Mouse (Mus musculus) hindbrain, postnatal 0 days (tissue): ENCODE results near the gene Gstm5. TPM values are rescaled to one million over a fixed set of nuclear protein-coding genes. Genes with fewer than 3 reads are reported as not detected.

Source experiments
- ATAC-seq: fragments of 200-750 bp; cut with Nextera tagmentation; 2 replicates; pipeline ENCODE4 v1.8.0; 2017; ENCODE audit warnings: mild to moderate bottlenecking, moderate TSS enrichment, moderate library complexity
- DNase-seq: peaks from one replicate; pipeline ENCODE4 v3.0.0-alpha.2; 2015; ENCODE audit warnings: low spot score
- H3K27ac ChIP-seq: fragments of 300-500 bp; sonication (generic); 2 replicates; pipeline ENCODE4 v1.5.1; 2014; ENCODE audit warnings: mild to moderate bottlenecking
- H3K27me3 ChIP-seq: fragments of 300-500 bp; sonication (generic); 2 replicates; pipeline ENCODE4 v1.6.1; 2014; ENCODE audit warnings: low read length, mixed read lengths; ENCODE audit not compliant: insufficient read depth
- H3K36me3 ChIP-seq: fragments of 300-500 bp; sonication (generic); 2 replicates; pipeline ENCODE4 v1.6.1; 2014; ENCODE audit warnings: low read length, mixed read lengths; ENCODE audit not compliant: insufficient read depth
- H3K4me1 ChIP-seq: fragments of 300-500 bp; sonication (generic); 2 replicates; pipeline ENCODE4 v1.6.1; 2014; ENCODE audit warnings: antibody characterized with exemption, low read length, mixed read lengths; ENCODE audit not compliant: insufficient read depth
- H3K4me2 ChIP-seq: fragments of 300-500 bp; sonication (generic); 2 replicates; pipeline ENCODE4 v1.6.1; 2014; ENCODE audit warnings: low read depth, mild to moderate bottlenecking, low read length, moderate library complexity, mixed read lengths
- H3K4me3 ChIP-seq: fragments of 300-500 bp; sonication (generic); 2 replicates; pipeline ENCODE4 v1.5.1; 2014; ENCODE audit warnings: low read length
- H3K9ac ChIP-seq: fragments of 300-500 bp; sonication (generic); replicated peaks from 2 replicates; pipeline ENCODE4 v1.6.1; 2014; ENCODE audit warnings: mild to moderate bottlenecking, low read length, moderate library complexity, mixed read lengths
- H3K9me3 ChIP-seq: fragments of 300-500 bp; sonication (generic); 2 replicates; pipeline ENCODE4 v1.6.1; 2016; ENCODE audit warnings: low read length, mixed read lengths
- CTCF ChIP-seq: IDR thresholded peaks from 2 replicates; pipeline ENCODE4 v1.5.1; 2016; ENCODE audit warnings: antibody characterized with exemption, control low read depth, low read depth
- WGBS: fragments of 180-500 bp; shearing (Covaris S2); extraction: QIAGEN DNeasy Blood & Tissue Kit; methylation state at CpG from one replicate; pipeline ENCODE4 v1.1.7; 2014; 5-methylcytosine and 5-hydroxymethylcytosine counted together
- polyA plus RNA-seq: library from polyadenylated mRNA; unstranded; fragments of >200 nt; fragmentation: Nextera tagmentation; extraction: Ambion mirVana; gene quantifications from 2 replicates; pipeline ENCODE4 v1.2.1, GENCODE M21; 2015
- total RNA-seq: library from RNA; depleted of rRNA; stranded (reverse); fragments of >200 nt; gene quantifications from 2 replicates; pipeline ENCODE4 v1.2.3, GENCODE M21; 2014

Gstm5 gene
- total and polyA plus RNA-seq, 2 experiments from 2014 or later, result 164 to 383 TPM

- peaks cover 10% of the 10 kb centered on the region for H3K36me3 ChIP-seq
- H3K9ac ChIP-seq, result peak overlapping the region; percentile 90
- WGBS, result 10% methylated on average over 6 of the region's 6 CpGs
- H3K4me2 ChIP-seq, result peak overlapping the region; percentile 98
- peak overlapping the region; percentile 91; the same call in 1 of the 2 replicates for H3K27ac ChIP-seq
- H3K9me3 ChIP-seq, result no peaks in the 10 kb centered on the region
- H3K27me3 ChIP-seq, result no peaks in the 10 kb centered on the region
- peaks cover 13% of the 10 kb centered on the region for H3K4me1 ChIP-seq
- no peak for TF ChIP-seq CTCF
- no peak for DNase-seq
- peak overlapping the region; percentile 77 for H3K4me3 ChIP-seq
- no peak; the same call in 1 of the 2 replicates for ATAC-seq
Measured at GRCm38 (mm10) chr3:107895194-107895719, 364 bp upstream of the Gstm5 start.

- peaks cover 13% of the 10 kb centered on the region for H3K4me1 ChIP-seq
- no peak overlapping the region for H3K4me3 ChIP-seq
- ATAC-seq, result no peak
- no peak overlapping the region for H3K4me2 ChIP-seq
- DNase-seq, result no peak
- WGBS, result 90% methylated on average over 13 of the region's 13 CpGs
- H3K27me3 ChIP-seq, result no peaks in the 10 kb centered on the region
- no peak overlapping the region for H3K27ac ChIP-seq
- no peaks in the 10 kb centered on the region for H3K9me3 ChIP-seq
- no peak overlapping the region for H3K9ac ChIP-seq
- H3K36me3 ChIP-seq, result no peaks in the 10 kb centered on the region; the same call in 1 of the 2 replicates
- TF ChIP-seq CTCF, result no peak
Measured at GRCm38 (mm10) chr3:107898691-107899090, 3.1 kb downstream of the Gstm5 start.

GRCm38 (mm10) chr3:107900955-107901673 is 5.5 kb downstream of the Gstm5 start:
- Histone ChIP-seq H3K27me3 (no peaks in the 10 kb centered on the region), H3K9ac (no peak overlapping the region), H3K27ac (no peak overlapping the region), H3K9me3 (no peaks in the 10 kb centered on the region), H3K36me3 (no peaks in the 10 kb centered on the region; the same call in 1 of the 2 replicates), H3K4me1 (peaks cover 6% of the 10 kb centered on the region), H3K4me3 (no peak overlapping the region), H3K4me2 (no peak overlapping the region)
- DNase-seq (no peak), ATAC-seq (no peak)
- 64% methylated on average over 11 of the region's 11 CpGs for WGBS
- TF ChIP-seq CTCF, result no peak

GRCm38 (mm10) chr3:107905942-107906341 is 10.3 kb downstream of the Gstm5 start:
- Histone ChIP-seq H3K4me1 (no peaks in the 10 kb centered on the region), H3K9me3 (no peaks in the 10 kb centered on the region), H3K9ac (no peak overlapping the region), H3K4me2 (no peak overlapping the region), H3K36me3 (no peaks in the 10 kb centered on the region), H3K27me3 (no peaks in the 10 kb centered on the region), H3K27ac (no peak overlapping the region), H3K4me3 (no peak overlapping the region)
- no peak for ATAC-seq
- 63% methylated on average over 6 of the region's 6 CpGs for WGBS
- DNase-seq, result no peak
- TF ChIP-seq CTCF, result no peak

GRCm38 (mm10) chr3:107916674-107917073 is 21.1 kb downstream of the Gstm5 start:
- H3K4me1 ChIP-seq, result no peaks in the 10 kb centered on the region
- H3K36me3 ChIP-seq, result no peaks in the 10 kb centered on the region
- no peak overlapping the region for H3K4me2 ChIP-seq
- no peak for ATAC-seq
- no peak for TF ChIP-seq CTCF
- no peak overlapping the region for H3K9ac ChIP-seq
- H3K27me3 ChIP-seq, result no peaks in the 10 kb centered on the region
- no peak overlapping the region for H3K27ac ChIP-seq
- 84% methylated on average over 15 of the region's 15 CpGs for WGBS
- DNase-seq, result no peak
- no peaks in the 10 kb centered on the region for H3K9me3 ChIP-seq
- H3K4me3 ChIP-seq, result no peak overlapping the region

- 85% methylated on average over 3 of the region's 3 CpGs for WGBS
- no peak overlapping the region for H3K9ac ChIP-seq
- H3K4me2 ChIP-seq, result no peak overlapping the region
- DNase-seq (peak; percentile 12), ATAC-seq (0 out of 2 replicates have a peak, but pooled peaks have one; percentile 21)
- H3K27me3 ChIP-seq, result no peaks in the 10 kb centered on the region
- no peak overlapping the region for H3K27ac ChIP-seq
- no peaks in the 10 kb centered on the region for H3K9me3 ChIP-seq
- no peak overlapping the region for H3K4me3 ChIP-seq
- H3K4me1 ChIP-seq, result no peaks in the 10 kb centered on the region
- no peaks in the 10 kb centered on the region for H3K36me3 ChIP-seq
- peak; percentile 46 for TF ChIP-seq CTCF
Measured at GRCm38 (mm10) chr3:107917097-107917496, 21.5 kb downstream of the Gstm5 start.
